Mouse (Mus musculus): ENCODE measurements around the gene Ppard.

The Ppard gene

DNA sequence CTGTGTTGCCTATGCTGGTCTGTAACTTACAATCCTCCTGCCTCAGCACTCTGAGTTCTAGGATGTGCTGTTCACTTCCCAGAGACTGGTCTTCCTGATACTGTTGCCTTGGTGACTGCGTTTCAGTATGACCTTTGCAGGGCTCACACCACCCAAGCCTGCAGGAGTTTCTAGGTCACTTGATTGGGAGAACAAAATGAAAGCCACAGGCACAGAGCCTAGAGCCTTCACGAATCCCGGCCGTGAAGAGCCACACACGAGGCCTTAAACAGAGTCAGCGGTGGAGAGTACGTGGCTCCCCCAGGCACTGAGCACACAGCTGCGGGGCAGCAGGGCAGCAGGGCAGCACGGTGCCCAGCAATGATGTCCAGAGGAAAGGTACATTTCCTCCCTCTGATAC lies 25.8 kb downstream of the Ppard start:
- no peak for DNase-seq

DNA sequence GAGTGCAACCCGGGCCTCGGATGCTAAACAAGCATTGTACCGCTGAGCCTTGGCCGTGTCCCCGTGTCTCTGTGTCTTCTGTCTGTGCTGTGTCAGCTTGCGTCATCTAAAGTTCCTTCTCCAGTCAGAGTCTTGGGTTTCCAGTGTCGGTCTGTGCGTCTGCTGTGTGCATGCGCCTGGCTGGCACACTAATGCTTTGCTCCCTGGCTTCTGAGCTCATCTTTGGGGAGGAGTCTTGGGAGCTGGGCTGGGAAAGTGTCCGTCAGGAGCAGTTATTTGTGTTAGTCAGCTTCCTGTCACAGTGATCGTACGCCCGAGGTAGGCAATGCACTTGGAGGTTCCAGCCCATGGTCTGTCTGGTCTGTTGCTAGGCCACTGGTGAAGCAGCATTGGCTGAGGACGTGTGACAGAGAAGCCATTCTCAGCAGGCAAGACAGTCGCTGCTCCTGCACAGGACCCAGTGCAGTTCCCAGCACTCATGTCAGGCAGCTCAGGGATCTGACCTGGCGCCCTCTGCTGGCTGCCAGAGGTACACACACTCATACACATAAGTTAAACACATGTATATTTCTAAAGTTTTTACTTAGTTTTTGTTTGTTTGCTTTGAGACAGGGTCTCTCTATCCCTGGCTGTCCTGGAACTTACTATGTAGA lies 27.5 kb downstream of the Ppard start:
- DNase-seq, result no peak

DNA sequence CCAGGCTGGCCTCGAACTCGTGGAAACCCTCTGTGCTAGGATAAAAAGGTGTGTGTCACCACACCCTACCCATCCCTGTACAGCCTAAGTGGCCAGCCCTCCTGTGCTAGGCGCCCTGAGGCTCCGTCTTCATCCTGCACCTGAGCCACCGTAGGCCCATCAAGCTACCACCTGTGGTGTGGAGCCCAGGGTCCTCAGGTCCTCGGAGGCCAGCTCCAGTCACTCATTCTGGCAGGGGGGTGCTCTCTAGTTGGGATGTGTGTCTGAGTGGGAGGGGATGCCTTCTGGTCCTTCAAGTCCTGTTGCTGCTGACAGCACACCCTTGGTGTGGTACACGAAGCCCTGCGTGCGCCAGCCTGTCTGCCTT lies 28.0 kb downstream of the Ppard start:
- DNase-seq, result no peak

- no peak for DNase-seq
These were observed 29.3 kb downstream of the Ppard start for GRCm38 (mm10) chr17:28261795-28262194.

- DNase-seq, result no peak
These were observed 30.8 kb downstream of the Ppard start for GRCm38 (mm10) chr17:28263181-28263894.

DNA sequence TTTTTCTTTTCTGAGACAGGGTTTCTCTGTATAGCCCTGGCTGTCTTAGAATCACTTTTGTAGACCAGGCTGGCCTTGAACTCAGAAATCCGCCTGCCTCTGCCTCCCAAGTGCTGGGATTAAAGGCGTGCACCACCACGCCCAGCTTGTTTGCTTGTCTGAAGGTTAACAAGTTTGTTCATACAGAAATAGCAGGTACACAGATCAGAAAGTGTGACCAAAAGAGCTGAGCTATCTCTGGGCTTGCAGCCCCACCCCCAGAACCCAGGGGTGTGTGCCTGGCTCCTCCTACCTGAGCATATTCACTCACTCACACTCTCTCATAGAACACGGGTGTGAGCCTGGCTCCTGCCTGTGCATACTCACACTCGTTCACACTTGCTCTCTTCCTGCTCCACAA lies 34.8 kb downstream of the Ppard start:
- DNase-seq, result no peak

GRCm38 (mm10) chr17:28270165-28270564 lies 37.7 kb downstream of the Ppard start:
- peak; percentile 29 for DNase-seq

- peak; percentile 41 for DNase-seq
These were observed 39.2 kb downstream of the Ppard start for GRCm38 (mm10) chr17:28271537-28272266.

- DNase-seq, result no peak
These were observed 39.8 kb downstream of the Ppard start for GRCm38 (mm10) chr17:28272281-28272680.

DNA sequence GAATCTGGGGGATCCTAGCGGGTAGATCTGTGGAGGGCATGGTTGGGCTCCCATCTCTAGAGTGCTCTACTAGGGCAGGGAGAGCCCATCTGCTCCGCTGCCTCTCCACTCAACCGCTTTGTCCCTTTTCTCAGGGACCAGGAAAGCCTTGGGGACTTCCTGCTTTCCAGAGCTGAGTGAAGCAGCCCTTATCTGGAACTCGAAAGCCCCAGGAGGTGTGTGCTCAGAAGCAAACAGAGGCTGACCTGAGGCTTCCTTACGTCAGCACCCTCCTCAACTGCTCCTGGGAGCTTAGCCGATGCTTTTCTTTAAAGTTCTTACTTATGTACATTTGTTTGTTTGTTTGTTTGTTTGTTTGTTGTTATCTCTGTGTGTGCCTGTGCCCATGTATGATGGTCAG lies 40.3 kb downstream of the Ppard start:
- DNase-seq, result no peak

DNA sequence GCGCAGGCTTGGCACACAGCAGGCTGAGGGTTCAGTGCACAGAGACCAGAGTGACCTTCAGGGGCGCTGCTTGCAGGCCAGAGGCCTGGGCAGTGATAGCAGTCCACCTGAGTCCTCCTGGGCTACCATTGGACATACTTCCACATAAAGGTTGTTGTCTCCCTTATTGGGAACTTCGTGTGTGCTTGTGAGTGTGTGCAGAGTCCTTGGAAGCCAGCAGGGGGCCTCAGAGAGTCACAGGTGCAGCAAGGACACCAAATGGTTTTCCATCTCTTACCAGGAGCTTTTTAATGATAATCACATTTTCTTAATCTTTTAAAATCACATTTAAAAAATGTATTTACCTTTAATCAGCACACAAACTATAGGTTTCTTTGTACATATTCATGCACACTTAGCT lies 42.2 kb downstream of the Ppard start:
- peak; percentile 48 for DNase-seq

DNA sequence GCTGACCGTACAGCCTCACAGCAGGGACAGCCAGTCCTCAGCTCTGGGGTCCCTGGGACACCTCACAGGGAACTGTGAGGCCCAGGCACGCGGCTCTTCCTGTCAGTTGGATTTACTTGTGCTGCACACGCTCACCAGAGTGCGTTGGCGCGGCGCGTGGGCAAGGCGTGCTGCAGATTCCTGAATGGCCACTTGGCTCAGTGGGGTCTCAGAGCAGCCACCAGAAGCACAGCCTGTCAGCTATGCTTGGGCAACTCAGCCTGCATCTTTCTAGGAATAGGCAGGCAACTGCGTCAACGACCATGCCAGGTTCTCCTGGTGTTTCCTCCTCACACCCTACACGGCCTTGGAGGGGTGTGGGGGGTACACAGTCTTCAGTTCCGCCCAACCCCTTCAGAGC lies 44.7 kb downstream of the Ppard start:
- DNase-seq, result no peak

GRCm38 (mm10) chr17:28277721-28278120 lies 45.2 kb downstream of the Ppard start:
- peak; percentile 28 for DNase-seq

DNA sequence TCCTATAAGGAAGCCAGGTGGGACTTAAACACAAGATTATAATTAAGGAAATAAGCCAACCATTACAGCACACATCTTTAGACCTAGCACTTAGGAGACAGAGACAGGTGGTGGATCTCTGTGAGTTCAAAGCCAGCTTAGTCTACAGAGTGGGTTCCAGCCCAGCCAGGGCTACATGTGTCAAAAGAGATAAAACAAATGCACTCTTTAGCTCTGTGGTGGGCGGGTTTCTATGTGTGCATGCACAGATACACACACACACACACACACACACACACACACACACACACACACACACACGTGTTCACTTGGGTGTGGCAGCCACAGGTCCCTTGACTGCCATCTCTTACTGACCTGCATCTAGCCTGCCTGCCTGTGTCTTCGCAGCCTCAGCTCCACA lies 45.7 kb downstream of the Ppard start:
- DNase-seq, result no peak

GRCm38 (mm10) chr17:28279236-28279635 lies 46.7 kb downstream of the Ppard start:
- no peak for DNase-seq

GRCm38 (mm10) chr17:28279780-28280422 lies 47.4 kb downstream of the Ppard start:
- peak; percentile 80 for DNase-seq

DNA sequence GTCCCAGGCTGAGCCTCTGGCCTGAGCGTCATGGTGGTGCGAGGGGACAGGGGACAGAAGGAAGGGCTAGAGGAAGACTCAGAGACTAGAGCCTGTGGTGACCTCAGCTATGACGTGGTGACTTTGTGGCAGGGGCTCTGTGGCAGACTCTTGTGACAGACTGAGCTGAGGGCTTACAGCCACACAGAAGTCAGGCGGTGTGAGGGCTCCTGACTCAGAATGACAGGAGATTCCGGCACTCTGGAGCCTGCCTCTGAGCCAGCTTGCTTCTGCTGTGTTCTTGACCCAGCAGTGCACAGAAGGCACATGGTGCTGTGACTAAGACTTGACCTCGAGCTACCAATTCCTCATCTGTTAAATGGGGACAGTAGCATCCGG lies 47.9 kb downstream of the Ppard start:
- no peak for DNase-seq

GRCm38 (mm10) chr17:28280831-28281377 lies 48.4 kb downstream of the Ppard start:
- no peak for DNase-seq

- DNase-seq, result no peak
These were observed 49.5 kb downstream of the Ppard start for GRCm38 (mm10) chr17:28281866-28282441.

GRCm38 (mm10) chr17:28283199-28283598 lies 50.7 kb downstream of the Ppard start:
- DNase-seq, result no peak

GRCm38 (mm10) chr17:28286133-28286532 lies 53.6 kb downstream of the Ppard start:
- DNase-seq, result no peak

GRCm38 (mm10) chr17:28286964-28287363 lies 54.5 kb downstream of the Ppard start:
- no peak for DNase-seq

- no peak for DNase-seq
These were observed 55.1 kb downstream of the Ppard start for GRCm38 (mm10) chr17:28287578-28287977.
